Mouse (Mus musculus) olfactory bulb, adult 2 months (tissue): ENCODE results near the gene Mfsd14b.

Source experiments
- CTCF ChIP-seq: fragments of 200-500 bp; IDR thresholded peaks from 2 replicates; pipeline ENCODE4 v1.5.1; 2012; ENCODE audit warnings: low read depth, mild to moderate bottlenecking, low read length, moderate library complexity; ENCODE audit not compliant: insufficient read depth
- POLR2A ChIP-seq: fragments of 200-500 bp; IDR thresholded peaks from 2 replicates; pipeline ENCODE4 v1.6.1; 2012; ENCODE audit warnings: mild to moderate bottlenecking, low read depth, low read length, moderate library complexity; ENCODE audit not compliant: insufficient read depth

DNA sequence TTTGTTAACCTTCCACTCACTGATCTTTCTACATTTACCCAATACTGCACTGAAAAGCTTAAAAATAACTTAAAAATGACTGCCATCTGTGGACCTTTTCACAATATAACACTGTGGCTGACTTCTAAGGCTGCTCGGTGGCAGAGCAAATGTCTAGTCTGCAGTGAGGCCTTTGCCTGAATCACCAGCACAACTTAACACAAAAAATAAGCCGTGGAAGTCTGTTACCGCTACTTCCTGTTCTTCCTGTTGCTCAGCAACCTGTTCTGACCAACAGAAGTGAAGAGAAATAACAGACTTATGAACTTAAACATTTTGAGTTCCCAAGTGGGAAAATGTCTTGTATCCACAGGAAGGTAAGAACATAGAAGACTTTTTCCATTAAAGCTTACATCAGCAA is 11.5 kb downstream of the Mfsd14b start:
- TF ChIP-seq CTCF (no peak), POLR2A (no peak)
